Mouse (Mus musculus) liver, embryonic 14.5 days (tissue): ENCODE measurements at regions not wholly inside any gene's neighbourhood (a gene's known extent, or its start where the extent isn't known, plus 50 kb on each side); places are given as distances from the start of the nearest gene placed in this dataset.
A peak's percentile ranks its signal among the peaks of the same experiment; 100 is the strongest.

Source experiments
- ATAC-seq: fragments of 200-750 bp; cut with Nextera tagmentation; 2 replicates; pipeline ENCODE4 v1.8.0; 2017; ENCODE audit warnings: moderate number of reproducible peaks, mild to moderate bottlenecking, moderate library complexity; ENCODE audit not compliant: insufficient read depth
- DNase-seq, 3 experiments: peaks; one replicate each; pipeline ENCODE4 v3.0.0-alpha.2; 2012 to 2013; ENCODE audit warnings: low read depth in 3 of 3, low spot score in 3 of 3
- H3K27ac ChIP-seq: fragments of 300-500 bp; sonication (generic); 2 replicates; pipeline ENCODE4 v1.5.1; 2014; ENCODE audit warnings: moderate library complexity, mild to moderate bottlenecking, control low read depth, inconsistent platforms
- H3K27me3 ChIP-seq: fragments of 300-500 bp; sonication (generic); 2 replicates; pipeline ENCODE4 v1.6.1; 2014; ENCODE audit warnings: mild to moderate bottlenecking, low read length, moderate library complexity; ENCODE audit not compliant: control insufficient read depth, insufficient read depth
- H3K36me3 ChIP-seq: fragments of 300-500 bp; sonication (generic); replicated peaks from 2 replicates; pipeline ENCODE4 v1.6.1; 2014; ENCODE audit warnings: low read depth; ENCODE audit not compliant: control insufficient read depth, insufficient read depth
- H3K4me1 ChIP-seq, 2 experiments: fragments of 200-500 bp in 1 of 2; fragments of 300-500 bp in 1 of 2; sonication (generic) in 1 of 2; replicated peaks; 2 replicates each; pipeline ENCODE4 v1.6.1; 2012 to 2014; ENCODE audit warnings: antibody characterized with exemption in 1 of 2, inconsistent platforms in 1 of 2, low read length in 1 of 2; ENCODE audit not compliant: control insufficient read depth in 2 of 2, insufficient read depth in 2 of 2
- H3K4me2 ChIP-seq: fragments of 300-500 bp; sonication (generic); 2 replicates; pipeline ENCODE4 v1.6.1; 2014; ENCODE audit warnings: low read depth, mild to moderate bottlenecking, control low read depth, moderate library complexity
- H3K4me3 ChIP-seq, 2 experiments: fragments of 200-500 bp in 1 of 2; fragments of 300-500 bp in 1 of 2; sonication (generic) in 1 of 2; 2 replicates each; pipeline ENCODE4 v1.5.1; 2012 to 2014; ENCODE audit warnings: low read depth in 2 of 2, low read length in 2 of 2, mild to moderate bottlenecking in 2 of 2, control low read depth in 1 of 2, inconsistent platforms in 1 of 2, moderate library complexity in 1 of 2; ENCODE audit not compliant: insufficient read depth in 1 of 2
- H3K9ac ChIP-seq: fragments of 300-500 bp; sonication (generic); replicated peaks from 2 replicates; pipeline ENCODE4 v1.6.1; 2014; ENCODE audit warnings: mild to moderate bottlenecking, control low read depth, moderate library complexity
- H3K9me3 ChIP-seq: fragments of 300-500 bp; sonication (generic); 2 replicates; pipeline ENCODE4 v1.6.1; 2016; ENCODE audit warnings: low read length, mixed read lengths; ENCODE audit not compliant: control insufficient read depth
- CTCF ChIP-seq: IDR thresholded peaks from 2 replicates; pipeline ENCODE4 v1.5.1; 2016; ENCODE audit warnings: antibody characterized with exemption, low read depth, control low read depth
- EP300 ChIP-seq: IDR thresholded peaks from 2 replicates; pipeline ENCODE4 v1.6.1; 2016; ENCODE audit warnings: antibody characterized with exemption, low read depth
- WGBS: fragments of 180-500 bp; shearing (Covaris S2); extraction: QIAGEN DNeasy Blood & Tissue Kit; methylation state at CpG from one replicate; pipeline ENCODE4 v1.1.7; 2014; ENCODE audit not compliant: insufficient replicate concordance; 5-methylcytosine and 5-hydroxymethylcytosine counted together

DNA sequence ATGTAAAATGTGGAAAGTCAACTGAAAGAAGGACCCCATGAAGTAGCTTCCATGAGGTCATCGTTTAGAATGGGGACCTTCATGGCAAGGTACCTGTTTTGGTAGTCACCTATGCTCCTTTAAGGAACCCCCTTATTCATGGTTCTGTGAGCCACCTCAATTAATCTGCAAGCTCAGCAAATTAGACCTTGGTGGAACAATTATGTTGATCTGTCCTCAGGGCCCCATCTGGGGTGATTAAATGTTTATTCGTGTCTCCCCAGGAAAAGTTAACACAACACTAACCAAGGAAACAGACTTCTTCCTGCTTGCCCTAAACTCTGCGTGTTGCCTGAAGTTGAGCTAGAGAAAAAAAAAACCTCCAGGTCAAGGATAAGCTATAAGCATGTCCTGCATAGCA lies 175.9 kb upstream of the Lmcd1 start:
- no peak for ATAC-seq
- no peak overlapping the region for H3K4me3 ChIP-seq
- WGBS, result 46% methylated on average over 3 of the region's 3 CpGs
- H3K4me1 ChIP-seq, result no peaks in the 10 kb centered on the region
- H3K36me3 ChIP-seq, result no peaks in the 10 kb centered on the region
- H3K9ac ChIP-seq, result no peak overlapping the region
- no peak for DNase-seq
- no peak overlapping the region for H3K27ac ChIP-seq
- no peaks in the 10 kb centered on the region for H3K9me3 ChIP-seq
- no peaks in the 10 kb centered on the region for H3K27me3 ChIP-seq
- no peak overlapping the region for H3K4me2 ChIP-seq
- TF ChIP-seq CTCF, result no peak
- no peak for TF ChIP-seq EP300

DNA sequence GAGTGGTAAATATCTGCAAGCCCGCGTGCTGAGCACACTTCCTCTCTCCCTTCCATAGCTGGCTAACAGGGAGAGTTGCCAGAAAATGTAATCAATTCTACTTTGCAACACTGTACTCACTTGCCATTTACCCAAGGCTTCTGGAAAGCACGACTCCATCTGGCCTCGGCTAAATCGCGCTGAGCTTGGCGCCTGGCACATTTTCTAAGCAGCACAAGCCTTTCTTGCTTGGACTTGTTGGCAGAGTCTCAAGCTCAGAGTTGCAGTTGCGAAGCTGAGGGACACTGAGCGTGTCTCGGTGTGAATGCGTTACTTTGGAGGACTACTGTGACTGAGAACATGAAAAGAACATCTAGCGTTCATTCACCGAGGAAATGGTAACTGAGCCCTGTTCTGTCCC lies 164.9 kb upstream of the Lmcd1 start:
- DNase-seq (no peak), ATAC-seq (no peak)
- H3K27me3 ChIP-seq, result no peaks in the 10 kb centered on the region
- no peaks in the 10 kb centered on the region for H3K36me3 ChIP-seq
- no peak overlapping the region for H3K4me2 ChIP-seq
- H3K4me3 ChIP-seq, result no peak overlapping the region
- H3K27ac ChIP-seq, result no peak overlapping the region
- 71% methylated on average over 13 of the region's 13 CpGs for WGBS
- no peak overlapping the region for H3K9ac ChIP-seq
- TF ChIP-seq CTCF (no peak), EP300 (no peak)
- H3K4me1 ChIP-seq, result no peaks in the 10 kb centered on the region
- H3K9me3 ChIP-seq, result no peaks in the 10 kb centered on the region

DNA sequence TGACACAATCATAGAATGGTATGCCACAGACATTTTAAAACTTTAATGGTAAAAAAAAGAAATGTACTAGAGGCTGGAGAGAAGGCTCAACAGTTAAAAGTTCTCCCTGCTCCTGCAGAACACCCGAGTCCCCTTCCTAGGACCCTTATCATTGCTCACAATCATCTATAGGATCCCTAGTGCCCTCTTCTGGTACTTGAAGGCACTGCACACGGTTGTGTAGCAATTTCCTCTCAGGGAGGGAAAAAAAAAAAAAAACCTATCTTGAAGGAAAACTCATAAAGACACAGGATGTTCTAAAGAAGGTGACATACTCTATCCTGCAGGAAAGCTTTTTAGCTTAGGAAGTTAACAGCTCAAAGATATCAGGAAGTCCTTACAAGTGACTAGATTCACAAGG lies 154.4 kb upstream of the Lmcd1 start:
- H3K27ac ChIP-seq, result no peak overlapping the region
- ATAC-seq, result no peak

DNA sequence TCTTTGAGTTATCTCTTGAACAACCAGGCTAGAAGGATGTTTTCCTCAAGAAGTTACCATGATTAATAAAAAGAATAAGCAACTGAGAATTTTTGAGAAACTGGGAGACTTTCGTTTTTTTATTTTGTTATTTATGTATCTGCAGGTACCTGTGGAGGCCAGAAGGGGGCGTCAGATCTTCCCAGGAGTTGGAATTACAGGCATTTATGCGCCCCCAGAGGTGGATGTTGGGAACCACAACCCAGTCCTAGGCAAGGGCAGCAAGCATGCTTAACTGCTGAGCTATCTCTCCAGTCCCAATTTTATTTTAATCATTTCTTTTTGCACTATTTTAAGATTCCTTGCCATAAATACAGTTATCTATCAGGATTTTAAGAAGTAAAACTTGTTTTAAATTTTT lies 140.0 kb upstream of the Lmcd1 start:
- Histone ChIP-seq H3K9ac (no peak overlapping the region), H3K4me2 (no peak overlapping the region), H3K4me1 (no peaks in the 10 kb centered on the region), H3K9me3 (no peaks in the 10 kb centered on the region), H3K27ac (no peak overlapping the region), H3K27me3 (no peaks in the 10 kb centered on the region), H3K4me3 (no peak overlapping the region), H3K36me3 (no peaks in the 10 kb centered on the region)
- peak; percentile 52 for TF ChIP-seq CTCF
- no peak for TF ChIP-seq EP300
- ATAC-seq, result no peak
- 18% methylated on average over 3 of the region's 3 CpGs for WGBS
- peak in 1 of 3 experiments; percentile 1 for DNase-seq

More for the DNA sequence above, 154.4 kb upstream of the Lmcd1 start:
- DNase-seq, result no peak
- no peak overlapping the region for H3K9ac ChIP-seq
- no peak overlapping the region for H3K4me2 ChIP-seq
- H3K4me3 ChIP-seq, result no peak overlapping the region
- no peaks in the 10 kb centered on the region for H3K4me1 ChIP-seq
- no peaks in the 10 kb centered on the region for H3K9me3 ChIP-seq
- H3K36me3 ChIP-seq, result no peaks in the 10 kb centered on the region
- 35% methylated on average over 2 of the region's 2 CpGs for WGBS
- TF ChIP-seq CTCF, result no peak
- TF ChIP-seq EP300, result no peak
- no peaks in the 10 kb centered on the region for H3K27me3 ChIP-seq

DNA sequence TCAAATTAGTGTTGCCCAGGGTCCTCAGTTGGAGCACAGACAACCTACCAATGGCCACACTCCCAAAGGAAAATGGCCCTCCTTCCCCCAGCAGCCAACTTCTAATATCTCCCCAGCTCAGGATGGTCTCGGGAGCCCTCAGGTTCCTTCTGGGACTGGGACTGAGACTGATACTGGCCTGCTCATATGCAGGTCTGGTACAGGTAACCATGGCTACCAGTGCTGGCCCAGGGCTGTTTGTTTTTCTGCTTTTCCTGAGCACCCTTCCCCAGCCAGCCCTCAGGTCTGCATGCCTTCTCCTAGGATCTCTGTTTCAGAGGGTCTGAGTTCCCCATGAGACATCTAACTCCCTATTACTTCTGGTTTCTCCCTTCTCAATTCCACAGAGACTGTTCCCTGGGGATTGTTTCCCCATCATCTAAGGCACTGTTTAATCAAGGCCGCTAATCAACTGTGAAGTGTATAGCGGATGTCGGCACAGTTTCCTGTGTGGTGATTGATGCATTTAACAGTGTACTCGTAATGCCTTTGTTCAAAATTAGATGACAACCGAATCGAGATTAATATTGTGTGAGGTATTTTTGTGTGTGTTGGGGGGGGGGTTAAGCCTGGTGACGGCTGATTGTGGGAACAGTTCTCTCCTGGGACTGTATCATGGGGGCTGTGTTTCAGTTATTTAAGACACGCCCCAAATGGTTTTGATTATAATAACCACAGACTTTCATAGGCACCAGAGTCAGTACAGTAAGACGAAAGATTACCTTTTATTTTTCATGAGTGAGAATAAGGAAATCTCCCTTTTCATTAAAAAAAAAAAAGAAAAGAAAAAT lies 120.8 kb upstream of the Lmcd1 start:
- Histone ChIP-seq H3K4me1 (no peaks in the 10 kb centered on the region), H3K9me3 (no peaks in the 10 kb centered on the region), H3K36me3 (no peaks in the 10 kb centered on the region), H3K27ac (no peak overlapping the region), H3K27me3 (no peaks in the 10 kb centered on the region), H3K4me3 (no peak overlapping the region), H3K4me2 (no peak overlapping the region), H3K9ac (no peak overlapping the region)
- no peak for ATAC-seq
- WGBS, result 66% methylated on average over 10 of the region's 10 CpGs
- TF ChIP-seq EP300, result no peak
- TF ChIP-seq CTCF, result no peak
- no peak for DNase-seq
